Mouse (Mus musculus) embryo, embryonic 11.5 days (tissue): Measurements from ENCODE around the gene Higd1c.
"Not testable (repeated sequence)": the region's sequence is repeated elsewhere in the genome, so short reads cannot be mapped to it uniquely, and the experiment has no call there.

Experiments used
- DNase-seq: peaks from one replicate; pipeline ENCODE4 v3.0.0-alpha.2; 2012; ENCODE audit warnings: low read depth, low spot score

The Higd1c gene

DNA sequence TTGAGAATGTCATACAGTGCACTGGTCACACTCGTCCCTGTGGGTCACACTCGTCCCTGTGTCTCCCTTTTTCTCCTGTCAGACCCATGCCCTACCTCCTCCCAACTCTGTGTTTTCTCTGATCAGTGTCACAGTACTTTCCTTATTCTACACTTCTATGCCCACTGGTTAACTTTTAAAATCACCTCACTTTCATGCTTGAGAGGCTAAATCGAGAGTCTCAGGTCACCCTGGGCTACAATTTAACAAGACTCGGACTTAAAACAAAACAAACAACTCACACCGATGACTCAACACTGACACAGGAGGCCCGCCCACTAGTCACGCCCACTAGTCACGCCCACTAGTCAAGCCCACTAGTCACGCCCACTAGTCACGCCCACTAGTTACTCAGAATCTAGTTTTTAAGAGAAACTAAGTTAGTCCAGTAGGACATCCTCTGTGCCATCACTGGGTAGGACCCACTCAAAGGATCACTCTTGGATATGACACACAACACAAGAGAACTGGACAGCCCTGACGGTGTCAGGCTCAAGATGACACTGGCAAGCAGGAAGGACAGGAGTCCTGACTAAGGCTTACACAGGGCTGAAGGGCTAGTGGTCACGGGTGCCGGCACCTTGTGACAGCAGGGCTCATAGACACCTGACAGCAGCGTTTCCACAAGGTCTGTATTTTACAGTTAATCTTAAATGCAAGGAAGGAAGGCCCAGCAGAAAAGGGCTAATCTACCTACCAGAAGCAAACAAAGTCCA lies 46.8 kb downstream of the Higd1c start:
- no peak for DNase-seq

- DNase-seq: no peak
These were observed 47.4 kb downstream of the Higd1c start for GRCm38 (mm10) chr15:100411731-100412130.

DNA sequence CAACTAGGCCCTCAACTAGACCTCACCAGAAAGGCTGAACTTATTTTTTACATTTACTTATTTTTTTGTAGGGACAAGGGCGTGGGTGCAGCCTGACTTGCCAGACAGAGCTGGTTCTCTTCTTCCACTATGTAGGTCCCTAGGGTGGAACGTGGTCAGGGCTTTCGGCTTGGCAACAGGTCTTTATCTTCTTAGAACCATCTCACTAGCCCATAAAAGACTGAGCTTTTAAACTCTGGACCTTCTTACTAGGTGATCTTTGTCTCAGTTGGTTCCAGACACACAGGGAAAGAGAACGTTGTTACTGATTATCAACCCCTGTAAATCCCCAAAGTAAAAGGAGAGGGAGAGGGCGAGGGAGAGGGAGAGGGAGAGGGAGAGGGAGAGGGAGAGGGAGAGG lies 49.0 kb downstream of the Higd1c start:
- no peak for DNase-seq

DNA sequence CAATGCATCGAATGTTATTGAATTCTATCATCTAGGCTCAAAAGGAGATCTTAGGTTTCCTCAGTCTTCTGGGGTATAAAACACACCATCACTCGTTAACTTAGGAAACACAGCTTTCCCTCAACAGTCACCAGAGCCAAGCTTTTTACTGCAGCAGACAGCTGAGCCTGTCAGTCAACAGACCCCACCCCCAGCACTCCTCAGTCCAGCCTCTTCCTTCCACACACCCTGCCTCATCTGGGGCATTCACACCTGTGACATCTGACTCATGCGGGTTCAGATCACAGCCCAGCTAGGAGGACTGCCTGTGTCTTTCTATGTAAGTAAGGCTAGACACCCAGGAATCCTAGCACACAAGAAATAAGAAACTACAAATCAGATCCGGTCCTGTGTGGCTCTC lies 49.7 kb downstream of the Higd1c start:
- no peak for DNase-seq

DNA sequence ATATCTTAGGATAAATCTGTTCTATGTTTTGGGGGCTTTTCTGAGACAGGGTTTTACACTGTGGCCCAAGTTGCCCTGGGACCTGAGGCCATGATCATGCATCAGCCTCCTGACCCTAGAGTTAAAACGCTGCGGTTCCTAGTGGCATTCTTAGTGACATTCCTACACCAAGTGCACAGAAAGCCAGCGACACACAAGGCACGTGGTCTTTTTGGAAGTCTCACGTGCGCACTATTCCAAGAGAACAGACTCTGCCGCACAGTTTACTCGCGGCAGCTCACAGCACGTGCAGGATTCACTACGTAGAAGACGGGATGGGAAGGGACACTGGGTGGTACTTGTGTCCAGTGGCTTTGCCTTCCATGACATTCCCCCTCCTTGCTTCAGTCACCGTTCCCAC lies 50.6 kb downstream of the Higd1c start:
- no peak for DNase-seq

GRCm38 (mm10) chr15:100415684-100416083 lies 51.3 kb downstream of the Higd1c start:
- DNase-seq: no peak

- no peak for DNase-seq
These were observed 53.6 kb downstream of the Higd1c start for GRCm38 (mm10) chr15:100417854-100418450.

DNA sequence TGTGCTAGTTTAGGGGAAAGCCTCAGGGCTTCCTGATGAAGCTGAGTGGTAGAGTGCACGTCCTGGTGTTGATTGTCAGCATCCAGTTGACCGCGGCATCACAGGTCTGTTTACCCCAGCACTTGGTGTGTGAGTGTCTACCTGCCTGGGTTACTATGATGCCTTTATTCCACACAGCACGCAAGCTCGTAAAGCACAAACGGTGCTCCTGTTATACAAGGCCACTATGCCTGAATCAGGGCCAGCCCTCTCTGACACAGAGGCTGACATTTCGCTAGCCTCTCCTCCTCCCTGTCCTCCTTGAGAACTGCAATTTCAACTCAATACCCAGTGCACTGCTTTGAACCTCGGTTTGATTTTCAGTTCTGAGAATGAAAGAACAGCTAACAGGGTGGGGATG lies 55.0 kb downstream of the Higd1c start:
- DNase-seq: no peak

- DNase-seq: no peak
These were observed 55.8 kb downstream of the Higd1c start for GRCm38 (mm10) chr15:100419901-100420745.

DNA sequence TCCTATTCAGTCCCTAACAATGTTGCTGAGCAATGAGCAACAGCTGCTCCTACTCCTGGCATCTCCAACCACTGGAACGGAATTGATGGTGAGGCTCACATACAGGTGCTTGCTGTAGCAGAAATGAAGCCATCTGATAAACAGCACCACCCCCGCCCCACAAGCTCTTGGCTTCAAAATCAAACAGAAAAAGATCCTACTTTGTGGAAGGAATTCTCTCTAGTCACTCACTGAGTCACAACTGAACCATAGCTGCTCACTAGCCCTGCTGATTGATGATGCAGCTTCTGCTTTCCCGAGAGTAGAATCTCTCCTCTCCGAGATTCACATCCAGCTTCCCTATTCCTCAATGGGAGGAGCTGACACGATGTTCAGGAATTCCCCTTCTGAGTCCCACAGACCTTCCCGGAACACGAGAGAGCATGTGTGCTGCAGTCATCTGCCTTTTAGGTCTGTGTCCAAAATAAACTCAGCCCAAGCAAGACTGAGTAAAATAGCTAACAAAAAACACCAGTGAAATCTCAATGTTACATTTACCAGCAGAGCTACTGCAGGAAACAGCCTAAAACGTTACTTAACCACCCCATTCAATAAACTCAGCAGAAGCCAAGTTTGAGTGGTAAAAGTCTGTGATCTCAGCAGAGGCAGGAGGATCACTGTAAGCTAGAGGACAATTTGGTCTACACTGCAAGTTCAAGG lies 56.9 kb downstream of the Higd1c start:
- no peak for DNase-seq

DNA sequence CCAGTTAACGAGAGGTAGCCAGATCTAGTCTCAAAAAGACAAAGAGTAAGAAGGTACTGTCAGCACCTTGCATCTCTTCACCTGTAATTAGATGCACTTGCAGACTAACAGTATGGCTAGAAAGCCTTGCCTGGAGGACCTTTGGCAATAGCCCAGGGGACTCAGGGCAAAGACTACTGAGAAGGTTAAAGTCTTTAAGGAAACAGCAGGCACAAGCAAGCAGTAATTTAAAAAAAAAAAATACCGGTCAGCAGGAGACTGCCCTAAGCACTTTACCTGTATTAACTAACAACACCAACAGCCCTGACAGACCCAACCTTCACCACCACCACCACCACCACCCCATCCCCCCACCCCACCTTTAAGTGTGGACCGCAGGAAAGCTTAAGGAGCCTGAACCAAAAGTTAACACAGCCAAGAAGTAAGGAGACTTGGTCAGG lies 57.4 kb downstream of the Higd1c start, which contains the start of gene Gm5475:
Gene Gm5475 (plus strand): TSS at position 390 of the 440 bp plus-strand sequence.
- DNase-seq: not testable (repeated sequence)

DNA sequence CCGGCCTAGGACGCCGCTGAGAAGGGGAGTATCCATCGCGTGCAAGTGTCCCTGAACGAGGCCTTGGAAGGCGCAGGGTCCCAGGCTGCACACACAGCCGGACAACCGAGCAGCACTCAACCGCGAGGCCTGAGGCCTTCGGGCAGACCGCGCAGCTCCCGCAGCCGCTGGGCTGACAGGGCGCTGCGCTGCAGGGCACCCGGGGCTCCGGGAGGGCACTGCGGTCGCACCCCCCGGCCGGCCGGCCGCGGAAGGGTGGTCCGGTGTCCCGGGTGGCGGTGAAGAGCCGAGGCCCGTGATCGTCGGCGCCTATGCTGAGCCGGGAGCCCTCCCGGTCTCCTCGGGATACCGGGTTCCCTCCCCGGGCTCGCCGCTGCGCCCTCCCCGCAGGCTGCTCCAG lies 58.1 kb downstream of the Higd1c start:
- DNase-seq: no peak

- DNase-seq: peak; percentile 86
These were observed 58.8 kb downstream of the Higd1c start for GRCm38 (mm10) chr15:100422899-100423860.

- no peak for DNase-seq
These were observed 59.6 kb downstream of the Higd1c start for GRCm38 (mm10) chr15:100423916-100424315.

DNA sequence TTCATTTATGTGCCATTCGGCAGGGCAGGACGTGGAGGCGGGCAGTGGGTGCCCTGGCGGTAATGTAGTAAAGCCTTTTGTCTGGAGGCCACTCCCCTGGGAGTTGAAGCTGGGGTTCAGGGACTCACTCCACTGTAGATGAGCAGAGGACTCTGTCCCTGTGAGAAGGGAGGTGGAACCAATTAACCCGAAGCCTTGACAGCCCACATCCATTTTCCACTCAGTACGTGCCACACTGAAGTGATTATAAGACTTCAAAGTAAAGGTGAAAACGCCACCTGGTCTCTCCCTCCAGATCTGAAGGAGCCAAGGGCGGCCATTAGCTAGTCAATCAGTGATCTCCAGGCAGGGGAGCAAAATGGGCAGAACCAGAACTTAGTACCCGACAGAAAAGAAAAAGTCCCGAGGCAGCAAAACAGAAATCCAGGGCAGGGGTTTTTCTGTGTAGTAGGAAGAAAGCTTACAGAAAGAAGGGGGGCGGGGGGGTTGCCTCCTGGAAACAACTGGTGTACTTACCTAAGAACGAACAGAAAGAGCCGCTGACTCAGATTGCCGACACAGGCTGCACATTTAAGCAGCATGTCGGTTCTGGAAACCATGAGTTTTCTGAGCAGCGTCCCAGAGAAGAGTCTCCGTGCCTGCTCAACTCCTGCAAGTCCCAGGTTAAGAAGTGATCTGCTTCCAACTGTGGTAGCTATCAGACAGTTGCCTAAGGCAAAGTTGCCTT lies 60.2 kb downstream of the Higd1c start, which contains the start of gene Slc11a2:
Gene Slc11a2 (minus strand): TSS at position 677 of the 727 bp plus-strand sequence.
- DNase-seq: no peak

- no peak for DNase-seq
These were observed 64.1 kb downstream of the Higd1c start for GRCm38 (mm10) chr15:100428296-100428905.

GRCm38 (mm10) chr15:100429959-100430565 lies 65.7 kb downstream of the Higd1c start:
- DNase-seq: no peak

DNA sequence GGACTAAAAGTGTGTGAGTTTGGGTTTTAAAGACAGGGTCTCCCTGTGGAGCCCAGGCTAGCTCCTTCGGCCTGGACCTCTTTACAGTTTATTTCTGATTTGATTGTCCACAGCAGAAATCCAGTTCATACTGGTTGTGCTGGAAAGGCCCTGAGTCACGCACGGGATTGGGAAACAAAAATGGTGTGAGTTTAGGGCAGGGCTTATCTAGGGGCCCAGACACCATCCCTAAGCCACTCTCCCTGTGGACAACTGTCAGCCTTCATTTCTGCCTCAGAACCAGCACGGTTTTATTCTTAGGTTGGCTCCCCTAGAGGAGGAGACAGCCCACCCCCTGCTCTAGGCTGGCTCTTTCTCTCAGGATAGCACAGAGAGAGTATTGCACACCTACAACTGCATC lies 68.9 kb downstream of the Higd1c start:
- DNase-seq: no peak
